Mouse (Mus musculus) small intestine, adult 2 months (tissue): ENCODE measurements at regions not wholly inside any gene's neighbourhood (a gene's known extent, or its start where the extent isn't known, plus 50 kb on each side); places are given as distances from the start of the nearest gene placed in this dataset.

Experiments
- H3K27ac ChIP-seq: fragments of 200-500 bp; 2 replicates; pipeline ENCODE4 v1.5.1; 2012; ENCODE audit warnings: low read depth, low read length, control low read depth, inconsistent platforms; ENCODE audit not compliant: insufficient read depth
- H3K27me3 ChIP-seq: fragments of 200-500 bp; 2 replicates; pipeline ENCODE4 v1.6.1; 2012; ENCODE audit warnings: mild to moderate bottlenecking, moderate library complexity, low read length, inconsistent platforms; ENCODE audit not compliant: control insufficient read depth, insufficient read depth
- H3K36me3 ChIP-seq: fragments of 200-500 bp; 2 replicates; pipeline ENCODE4 v1.6.1; 2012; ENCODE audit warnings: mild to moderate bottlenecking, low read length, control low read depth, inconsistent platforms; ENCODE audit not compliant: control insufficient read depth, insufficient read depth
- H3K4me1 ChIP-seq: fragments of 200-500 bp; 2 replicates; pipeline ENCODE4 v1.6.1; 2012; ENCODE audit warnings: low read length, inconsistent platforms, mixed read lengths; ENCODE audit not compliant: control insufficient read depth, insufficient read depth, insufficient read length
- H3K4me3 ChIP-seq: fragments of 200-500 bp; 2 replicates; pipeline ENCODE4 v1.5.1; 2012; ENCODE audit warnings: low read depth, mild to moderate bottlenecking, control low read depth, inconsistent platforms, low read length, moderate library complexity
- CTCF ChIP-seq: fragments of 200-500 bp; IDR thresholded peaks from 2 replicates; pipeline ENCODE4 v1.5.1; 2012; ENCODE audit warnings: low read depth, mild to moderate bottlenecking, control low read depth, inconsistent platforms, low read length, moderate library complexity, mixed read lengths; ENCODE audit not compliant: insufficient replicate concordance, insufficient read length; ENCODE audit errors: extremely low read depth
- POLR2A ChIP-seq: fragments of 200-500 bp; IDR thresholded peaks from 2 replicates; pipeline ENCODE4 v1.6.1; 2012; ENCODE audit warnings: low read depth, mild to moderate bottlenecking, control low read depth, inconsistent platforms, low read length, moderate library complexity
- WGBS: fragments of 180-500 bp; shearing (Covaris S2); methylation state at CpG from one replicate; pipeline ENCODE4 v1.1.7; 2018; 5-methylcytosine and 5-hydroxymethylcytosine counted together

DNA sequence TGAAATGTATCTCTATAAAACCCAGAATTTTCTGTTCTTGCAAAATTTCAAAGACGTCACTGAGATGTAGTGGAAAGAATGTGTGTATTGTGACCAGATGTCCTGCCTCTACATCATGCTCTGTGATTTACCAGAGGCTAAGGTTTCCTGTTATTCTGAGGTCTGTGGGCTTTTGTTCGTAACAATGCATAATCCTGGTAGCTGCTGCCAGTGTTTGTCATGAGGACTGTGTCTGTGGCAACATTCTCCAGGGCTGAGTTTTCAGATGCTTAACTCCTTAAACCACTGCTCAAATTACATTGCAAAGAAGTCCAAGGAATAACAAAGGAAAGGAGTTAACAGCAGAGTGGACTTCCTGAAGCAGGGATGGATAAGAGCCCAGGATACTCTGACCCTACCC lies 269.0 kb upstream of the Clnk start:
- Histone ChIP-seq H3K27ac (no peak overlapping the region), H3K4me1 (no peaks in the 10 kb centered on the region), H3K36me3 (no peaks in the 10 kb centered on the region), H3K27me3 (no peaks in the 10 kb centered on the region), H3K4me3 (no peak overlapping the region)
- WGBS, result 61% methylated on average over 2 of the region's 2 CpGs
- no peak for TF ChIP-seq POLR2A
- TF ChIP-seq CTCF, result no peak

DNA sequence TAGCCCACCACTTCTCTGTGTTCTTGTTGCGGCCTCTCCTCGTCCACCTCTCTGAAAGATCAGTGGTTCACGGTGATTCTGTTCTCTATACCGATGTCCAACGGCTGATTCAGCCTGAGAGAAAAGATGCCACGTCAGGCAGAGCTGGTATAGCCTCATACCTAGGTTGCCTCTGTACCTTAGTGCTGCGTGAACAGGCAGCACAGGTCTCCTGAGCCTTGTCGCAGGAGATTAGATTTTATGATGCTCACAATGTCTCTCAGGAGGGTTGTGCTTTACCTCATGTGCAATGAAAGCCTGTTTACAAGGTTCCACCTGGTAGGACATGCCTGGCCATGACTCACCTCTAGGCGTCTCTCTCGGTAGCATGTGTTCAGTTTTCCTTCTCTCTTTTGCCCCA lies 267.6 kb upstream of the Clnk start:
- 79% methylated on average over 10 of the region's 10 CpGs for WGBS
- Histone ChIP-seq H3K4me3 (no peak overlapping the region), H3K27me3 (no peaks in the 10 kb centered on the region), H3K27ac (no peak overlapping the region), H3K36me3 (no peaks in the 10 kb centered on the region), H3K4me1 (no peaks in the 10 kb centered on the region)
- TF ChIP-seq CTCF (no peak), POLR2A (no peak)

- Histone ChIP-seq H3K4me1 (no peaks in the 10 kb centered on the region), H3K27ac (no peak overlapping the region), H3K36me3 (no peaks in the 10 kb centered on the region), H3K27me3 (no peaks in the 10 kb centered on the region), H3K4me3 (no peak overlapping the region)
- no peak for TF ChIP-seq POLR2A
- WGBS, result 60% methylated on average over 4 of the region's 4 CpGs
These were observed 267.0 kb upstream of the Clnk start for GRCm38 (mm10) chr5:39143648-39144047.

DNA sequence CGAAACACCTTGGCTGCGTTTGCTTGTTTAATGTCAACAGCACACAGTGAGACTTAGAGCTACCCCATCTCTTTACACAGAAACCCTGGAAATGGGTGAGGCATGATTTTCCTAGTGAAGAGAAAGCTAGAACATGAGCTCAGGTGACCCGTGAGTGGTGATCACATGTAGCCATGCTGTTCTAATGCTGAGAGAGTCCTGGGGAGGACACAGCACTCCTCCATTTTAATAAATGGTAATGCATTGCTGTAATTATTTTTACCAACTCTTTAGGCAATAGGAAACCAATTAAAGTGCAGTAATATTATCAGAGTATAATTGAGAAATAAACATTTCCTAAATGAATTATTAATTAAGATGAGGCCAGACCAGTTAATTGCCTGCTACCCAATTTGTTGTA lies 261.8 kb upstream of the Clnk start:
- WGBS, result 84% methylated on average over 3 of the region's 3 CpGs
- Histone ChIP-seq H3K36me3 (no peaks in the 10 kb centered on the region), H3K4me1 (no peaks in the 10 kb centered on the region), H3K27ac (no peak overlapping the region), H3K4me3 (no peak overlapping the region), H3K27me3 (no peaks in the 10 kb centered on the region)
- no peak for TF ChIP-seq CTCF
- no peak for TF ChIP-seq POLR2A

GRCm38 (mm10) chr5:39128931-39129330 lies 252.3 kb upstream of the Clnk start:
- Histone ChIP-seq H3K36me3 (no peaks in the 10 kb centered on the region), H3K27me3 (no peaks in the 10 kb centered on the region), H3K27ac (no peak overlapping the region), H3K4me1 (no peaks in the 10 kb centered on the region), H3K4me3 (no peak overlapping the region)
- TF ChIP-seq POLR2A (no peak), CTCF (no peak)

DNA sequence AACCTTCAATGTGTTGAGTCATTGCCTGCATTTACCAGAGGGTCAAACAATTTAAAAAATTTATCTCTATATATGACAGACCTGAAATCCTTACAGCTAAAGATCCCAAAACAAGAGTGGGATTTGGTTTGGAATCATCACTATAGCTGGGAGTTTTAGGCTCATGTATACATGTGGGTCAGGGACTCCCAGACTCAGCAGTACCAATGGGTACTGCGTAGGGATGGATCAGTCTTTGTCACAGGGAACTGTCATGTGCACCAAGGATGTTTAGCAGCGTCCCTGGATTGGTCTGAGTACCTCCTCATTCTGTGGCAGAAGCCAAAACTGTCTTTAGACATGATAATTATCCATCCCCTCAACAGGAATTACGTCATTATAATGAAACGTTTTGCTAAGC lies 250.2 kb upstream of the Clnk start:
- Histone ChIP-seq H3K27me3 (no peaks in the 10 kb centered on the region), H3K27ac (no peak overlapping the region), H3K4me1 (no peaks in the 10 kb centered on the region), H3K4me3 (no peak overlapping the region), H3K36me3 (no peaks in the 10 kb centered on the region)
- TF ChIP-seq POLR2A (no peak), CTCF (no peak)
- WGBS, result 88% methylated on average over 4 of the region's 4 CpGs

- TF ChIP-seq CTCF (no peak), POLR2A (no peak)
- Histone ChIP-seq H3K27ac (no peak overlapping the region), H3K4me3 (no peak overlapping the region), H3K36me3 (no peaks in the 10 kb centered on the region), H3K27me3 (no peaks in the 10 kb centered on the region), H3K4me1 (no peaks in the 10 kb centered on the region)
- WGBS, result 69% methylated on average over 2 of the region's 2 CpGs
These were observed 249.7 kb upstream of the Clnk start for GRCm38 (mm10) chr5:39126270-39126691.

DNA sequence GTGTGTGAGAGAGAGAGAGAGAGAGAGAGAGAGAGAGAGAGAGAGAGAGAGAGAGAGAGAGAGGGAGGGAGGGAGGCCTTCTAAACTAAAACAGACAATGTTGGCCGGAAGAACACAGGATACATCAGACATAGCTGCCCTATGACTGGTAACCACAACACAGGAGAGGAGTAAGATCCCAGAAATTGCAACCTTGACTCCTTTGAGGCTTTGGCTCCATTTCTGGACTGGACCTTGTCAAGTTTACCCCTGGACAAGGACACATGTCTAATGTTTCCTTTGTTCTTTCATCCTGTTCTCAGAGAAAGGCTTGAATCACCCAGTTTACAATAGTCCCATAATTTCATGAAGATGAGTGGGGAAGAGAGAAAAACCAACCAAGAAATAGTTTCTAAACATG lies 233.7 kb upstream of the Clnk start:
- H3K4me1 ChIP-seq, result no peaks in the 10 kb centered on the region
- H3K4me3 ChIP-seq, result no peak overlapping the region
- TF ChIP-seq CTCF, result no peak
- no peak for TF ChIP-seq POLR2A
- H3K27ac ChIP-seq, result no peak overlapping the region
- no peaks in the 10 kb centered on the region for H3K36me3 ChIP-seq
- H3K27me3 ChIP-seq, result no peaks in the 10 kb centered on the region
- 80% methylated on average over 1 of the region's 1 CpGs for WGBS
